Mouse (Mus musculus) macrophage (primary cell): Measurements from ENCODE around the gene Uhrf1bp1. TPM values are rescaled to one million over a fixed set of nuclear protein-coding genes. Genes with fewer than 3 reads are reported as not detected.

ENCODE experiments used
- H3K27ac ChIP-seq: fragments of 350-480 bp; formaldehyde crosslinking; 2 replicates; pipeline ENCODE4 v1.9.0; 2021
- H3K36me3 ChIP-seq: fragments of 350-480 bp; formaldehyde crosslinking; 2 replicates; pipeline ENCODE4 v1.9.0; 2021; ENCODE audit errors: inconsistent target
- H3K4me3 ChIP-seq: fragments of 350-480 bp; formaldehyde crosslinking; 2 replicates; pipeline ENCODE4 v1.9.0; 2021; ENCODE audit errors: inconsistent target
- H3K79me2 ChIP-seq: fragments of 350-480 bp; formaldehyde crosslinking; 2 replicates; pipeline ENCODE4 v1.9.0; 2021; ENCODE audit errors: inconsistent target
- WGBS: methylation state at CpG from one replicate; pipeline ENCODE4 v1.1.7; 2026; ENCODE audit warnings: inconsistent platforms; ENCODE audit not compliant: missing documents; 5-methylcytosine and 5-hydroxymethylcytosine counted together
- polyA plus RNA-seq: library from polyadenylated mRNA; stranded (reverse); fragments of 250-400 nt; gene quantifications from 3 replicates; pipeline ENCODE4 v1.2.4, GENCODE M21; 2018; ENCODE audit warnings: inconsistent platforms

Gene Uhrf1bp1
- polyA plus RNA-seq, 1 experiment from 2014 or later: 7.6 TPM

DNA sequence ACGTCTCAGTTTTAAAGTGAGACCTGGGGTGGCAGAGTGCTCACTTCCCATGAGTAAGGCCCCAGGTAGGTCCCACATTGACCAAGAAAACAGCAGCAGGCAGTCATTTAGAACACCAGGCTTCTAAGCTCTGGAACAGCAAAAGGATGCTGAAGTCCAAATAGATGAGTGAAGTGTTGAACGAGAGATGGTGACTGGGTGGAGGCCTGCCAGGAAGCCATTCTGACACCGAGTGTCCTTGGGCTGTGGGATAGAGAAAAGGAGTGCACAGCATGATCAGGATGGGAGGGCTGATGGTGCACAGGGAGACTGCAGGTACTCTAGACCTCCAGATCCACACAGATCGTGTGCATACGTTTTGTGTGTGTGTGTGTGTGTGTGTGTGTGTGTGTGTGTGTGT lies 84.9 kb downstream of the Uhrf1bp1 start:
- Histone ChIP-seq H3K27ac (no peak overlapping the region), H3K79me2 (peaks cover 100% of the 10 kb centered on the region), H3K4me3 (no peak overlapping the region), H3K36me3 (no peaks in the 10 kb centered on the region)
- WGBS: 91% methylated on average over 5 of the region's 5 CpGs

DNA sequence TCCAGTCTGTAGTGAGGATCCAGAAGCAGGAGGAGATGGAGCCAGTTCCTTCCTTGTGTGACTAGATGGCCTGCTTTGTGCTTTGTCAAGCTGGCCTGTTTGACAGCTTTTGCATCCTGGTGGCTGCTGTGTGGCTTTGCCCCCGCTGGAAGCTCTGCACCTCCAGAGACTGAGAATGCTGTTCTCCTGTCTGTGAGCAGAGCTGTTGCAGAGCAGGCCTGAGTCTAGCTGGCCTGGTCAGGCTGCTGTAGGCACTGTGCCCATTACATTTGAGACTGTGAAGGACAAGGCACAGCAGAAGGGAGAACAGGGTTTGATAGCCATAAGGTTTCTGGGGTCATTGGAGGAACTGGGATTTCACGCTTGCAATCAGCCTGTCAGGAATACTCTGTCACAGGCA lies 85.5 kb downstream of the Uhrf1bp1 start:
- Histone ChIP-seq H3K27ac (no peak overlapping the region), H3K79me2 (peaks cover 100% of the 10 kb centered on the region), H3K4me3 (no peak overlapping the region), H3K36me3 (no peaks in the 10 kb centered on the region)
- WGBS: 83% methylated on average over 2 of the region's 2 CpGs

DNA sequence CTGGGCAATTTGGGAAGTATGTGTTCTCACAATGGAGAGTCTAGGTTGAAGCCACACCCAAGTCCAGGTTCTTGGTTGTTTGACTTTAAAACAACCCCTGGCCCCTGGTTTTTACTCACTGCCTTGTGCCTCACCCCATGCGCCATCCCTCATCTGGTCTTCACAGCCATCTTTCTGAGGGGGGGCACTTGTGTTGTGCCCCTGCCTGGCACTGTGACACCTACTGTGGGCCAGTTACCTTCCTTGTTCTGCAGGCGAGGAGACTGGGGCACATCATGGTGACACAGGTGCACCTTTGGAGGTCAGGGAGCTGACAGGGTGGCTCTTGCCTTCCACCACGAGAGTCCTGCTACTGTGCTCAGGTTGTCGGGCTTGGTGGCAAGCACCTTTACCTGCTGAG lies 85.9 kb downstream of the Uhrf1bp1 start:
- H3K27ac ChIP-seq: no peak overlapping the region
- no peaks in the 10 kb centered on the region for H3K36me3 ChIP-seq
- 91% methylated on average over 4 of the region's 4 CpGs for WGBS
- H3K79me2 ChIP-seq: peaks cover 100% of the 10 kb centered on the region
- H3K4me3 ChIP-seq: no peak overlapping the region

DNA sequence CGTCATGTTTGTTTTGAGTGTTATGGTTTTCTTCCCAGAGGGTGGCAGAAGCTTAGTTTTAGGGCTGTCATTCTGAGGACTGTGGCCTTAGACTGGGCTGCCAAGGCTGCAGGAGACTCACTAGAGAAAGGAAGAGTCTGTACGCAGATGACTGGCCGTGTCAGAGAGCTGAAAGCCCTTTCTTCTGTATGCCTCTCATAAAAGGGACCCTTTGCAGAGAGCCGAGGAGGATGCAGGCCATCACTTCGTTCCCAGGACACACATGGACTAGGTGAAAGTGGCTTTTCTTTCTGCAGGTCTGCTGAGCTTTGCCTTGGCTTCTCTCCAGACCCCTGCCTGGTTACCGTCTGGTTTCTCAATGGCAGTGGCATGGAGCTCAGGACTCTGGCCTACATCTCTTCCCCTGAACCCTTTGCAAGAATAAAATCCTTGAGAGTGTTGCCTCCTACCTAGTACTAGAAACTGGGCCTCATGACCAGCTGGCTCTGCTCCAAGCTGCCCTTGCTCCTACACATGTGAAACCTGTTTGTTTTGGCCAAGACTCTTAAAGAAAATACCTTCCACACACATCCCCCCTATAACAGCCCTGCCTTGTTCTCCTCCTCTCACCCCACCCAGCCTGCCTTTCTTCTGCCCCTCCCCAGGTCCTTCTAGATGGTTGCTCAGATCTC lies 89.4 kb downstream of the Uhrf1bp1 start:
- H3K27ac ChIP-seq: no peak overlapping the region

DNA sequence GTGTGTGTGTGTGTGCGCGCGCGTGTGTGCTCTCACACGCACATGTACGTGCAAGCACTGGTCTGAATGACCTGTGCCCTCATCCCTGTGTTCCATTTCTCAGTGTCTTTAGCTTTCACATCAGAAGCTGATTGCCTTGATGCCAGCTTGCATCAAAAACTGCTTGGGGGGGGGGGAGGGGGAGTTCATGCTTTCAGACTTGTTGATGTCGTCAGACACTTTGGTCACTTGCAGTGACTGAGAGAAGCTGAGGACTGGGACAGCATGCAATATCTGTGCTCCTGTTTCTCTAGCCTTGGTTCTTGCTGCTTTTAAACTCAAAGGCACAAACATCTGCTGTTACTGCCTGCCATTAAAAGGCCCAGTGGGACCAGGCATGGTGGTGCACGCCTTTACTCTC lies 90.1 kb downstream of the Uhrf1bp1 start:
- Histone ChIP-seq H3K36me3 (no peaks in the 10 kb centered on the region), H3K79me2 (peaks cover 100% of the 10 kb centered on the region), H3K27ac (no peak overlapping the region), H3K4me3 (no peak overlapping the region)
- 93% methylated on average over 4 of the region's 8 CpGs for WGBS

More for the DNA sequence above, 89.4 kb downstream of the Uhrf1bp1 start:
- Histone ChIP-seq H3K4me3 (no peak overlapping the region), H3K79me2 (peaks cover 100% of the 10 kb centered on the region), H3K36me3 (no peaks in the 10 kb centered on the region)
- 85% methylated on average over 6 of the region's 6 CpGs for WGBS

DNA sequence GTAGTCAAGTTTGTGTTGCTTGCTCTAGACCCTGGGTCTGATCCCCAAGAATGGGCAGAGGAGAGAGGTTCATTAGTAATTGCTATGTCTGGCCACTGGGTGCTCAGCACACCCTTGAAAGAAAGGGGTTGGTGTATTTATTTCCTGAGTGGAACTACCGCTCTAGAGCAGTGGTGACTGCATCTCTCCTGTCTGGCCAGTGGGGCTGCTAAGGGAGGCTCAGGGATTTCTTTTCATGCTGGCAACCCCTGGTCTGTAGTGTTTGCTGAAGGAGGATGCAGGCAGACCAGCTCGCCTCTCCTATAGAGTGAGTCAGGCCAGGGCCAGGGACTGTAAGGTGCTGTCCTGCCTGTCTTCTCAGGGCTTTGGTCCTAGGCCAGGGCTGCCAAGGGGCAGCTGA lies 90.9 kb downstream of the Uhrf1bp1 start:
- peaks cover 100% of the 10 kb centered on the region for H3K79me2 ChIP-seq
- H3K27ac ChIP-seq: no peak overlapping the region
- no peak overlapping the region for H3K4me3 ChIP-seq
- WGBS: 100% methylated on average over 2 of the region's 2 CpGs
- no peaks in the 10 kb centered on the region for H3K36me3 ChIP-seq

Other genes with a start within 250 kb of the Uhrf1bp1 start
- 61.7 to 90.2 TPM (median 74.2 TPM) in 3 replicates for gene Nudt3, start 232.9 kb upstream of the Uhrf1bp1 start, polyA plus RNA-seq
- not detected in 3 replicates for gene RPS10-NUDT3, start 221.2 kb upstream of the Uhrf1bp1 start, polyA plus RNA-seq
- gene Rps10, start 219.8 kb upstream of the Uhrf1bp1 start, polyA plus RNA-seq: 766 to 1,638 TPM (median 1,627 TPM) in 3 replicates
- gene Pacsin1, start 200.9 kb upstream of the Uhrf1bp1 start, polyA plus RNA-seq: 0.14 to 0.20 TPM in 2 of 3 replicates, not detected in the other
- gene Spdef, start 127.5 kb upstream of the Uhrf1bp1 start, polyA plus RNA-seq: not detected in 3 replicates
- 79.5 to 101 TPM (median 86.2 TPM) in 3 replicates for gene D17Wsu92e, start 35.8 kb upstream of the Uhrf1bp1 start, polyA plus RNA-seq
- 84.2 to 113 TPM (median 89.9 TPM) in 3 replicates for gene Snrpc, start 18.3 kb upstream of the Uhrf1bp1 start, polyA plus RNA-seq
- 12.3 to 26.5 TPM (median 21.0 TPM) in 3 replicates for gene Anks1, start 52.9 kb downstream of the Uhrf1bp1 start, polyA plus RNA-seq
- 34.5 to 39.1 TPM (median 37.0 TPM) in 3 replicates for gene Taf11, start 53.4 kb downstream of the Uhrf1bp1 start, polyA plus RNA-seq
- not detected in 3 replicates for gene Tcp11, start 224.2 kb downstream of the Uhrf1bp1 start, polyA plus RNA-seq